Mouse (Mus musculus) hindbrain, embryonic 10.5 days (tissue): ENCODE data around the gene Dgat2. TPM values are rescaled to one million over a fixed set of nuclear protein-coding genes. Genes with fewer than 3 reads are reported as not detected.
A peak's percentile ranks its signal among the peaks of the same experiment; 100 is the strongest.

Experiments
- DNase-seq: peaks from one replicate; pipeline ENCODE4 v3.0.0-alpha.2; 2017; ENCODE audit warnings: low spot score
- H3K27ac ChIP-seq: fragments of 300-500 bp; sonication (generic); 2 replicates; pipeline ENCODE4 v1.5.1; 2016; ENCODE audit warnings: mild to moderate bottlenecking, moderate library complexity
- H3K27me3 ChIP-seq: fragments of 300-500 bp; sonication (generic); 2 replicates; pipeline ENCODE4 v1.6.1; 2016; ENCODE audit warnings: mild to moderate bottlenecking; ENCODE audit not compliant: poor library complexity, insufficient read depth, severe bottlenecking
- H3K36me3 ChIP-seq: fragments of 300-500 bp; sonication (generic); 2 replicates; pipeline ENCODE4 v1.6.1; 2016; ENCODE audit warnings: mild to moderate bottlenecking, moderate library complexity
- H3K4me1 ChIP-seq: fragments of 300-500 bp; sonication (generic); replicated peaks from 2 replicates; pipeline ENCODE4 v1.6.1; 2016; ENCODE audit warnings: mild to moderate bottlenecking
- H3K4me3 ChIP-seq: fragments of 300-500 bp; sonication (generic); 2 replicates; pipeline ENCODE4 v1.5.1; 2016; ENCODE audit warnings: mild to moderate bottlenecking, moderate library complexity
- H3K9me3 ChIP-seq: fragments of 300-500 bp; sonication (generic); 2 replicates; pipeline ENCODE4 v1.6.1; 2016; ENCODE audit warnings: mild to moderate bottlenecking, moderate library complexity
- WGBS: fragments of 180-500 bp; shearing (Covaris S2); methylation state at CpG from one replicate; pipeline ENCODE4 v1.1.7; 2016; 5-methylcytosine and 5-hydroxymethylcytosine counted together
- polyA plus RNA-seq: library from polyadenylated mRNA; unstranded; fragments of >200 nt; fragmentation: Nextera tagmentation; extraction: Ambion mirVana; gene quantifications from 2 replicates; pipeline ENCODE4 v1.2.1, GENCODE M21; 2016

Gene Dgat2
- polyA plus RNA-seq, 1 experiment from 2014 or later: 13.1 TPM

- Histone ChIP-seq H3K27me3 (peaks cover 14% of the 10 kb centered on the region), H3K36me3 (no peaks in the 10 kb centered on the region), H3K27ac (no peak overlapping the region), H3K4me1 (peaks cover 13% of the 10 kb centered on the region), H3K9me3 (no peaks in the 10 kb centered on the region), H3K4me3 (no peak overlapping the region)
- no peak for DNase-seq
- whole genome bisulfite sequencing: 83% methylated on average over 5 of the region's 5 CpGs
Measured at GRCm38 (mm10) chr7:99187451-99187850, 4.9 kb upstream of the Dgat2 start.

GRCm38 (mm10) chr7:99185405-99185804 lies 2.9 kb upstream of the Dgat2 start:
- Histone ChIP-seq H3K4me1 (peaks cover 25% of the 10 kb centered on the region), H3K27me3 (peaks cover 27% of the 10 kb centered on the region), H3K9me3 (no peaks in the 10 kb centered on the region), H3K4me3 (no peak overlapping the region), H3K27ac (no peak overlapping the region), H3K36me3 (no peaks in the 10 kb centered on the region)
- WGBS: 93% methylated on average over 3 of the region's 3 CpGs
- no peak for DNase-seq

GRCm38 (mm10) chr7:99183751-99184150 lies 1.2 kb upstream of the Dgat2 start:
- H3K36me3 ChIP-seq: no peaks in the 10 kb centered on the region
- peaks cover 27% of the 10 kb centered on the region for H3K27me3 ChIP-seq
- DNase-seq: no peak
- 0 out of 2 replicates have a peak overlapping the region, but pooled peaks have one; percentile 97 for H3K27ac ChIP-seq
- 68% methylated on average over 6 of the region's 6 CpGs for WGBS
- H3K4me3 ChIP-seq: no peak overlapping the region
- H3K9me3 ChIP-seq: no peaks in the 10 kb centered on the region
- peaks cover 25% of the 10 kb centered on the region for H3K4me1 ChIP-seq

- H3K36me3 ChIP-seq: no peaks in the 10 kb centered on the region
- peaks cover 27% of the 10 kb centered on the region for H3K27me3 ChIP-seq
- H3K4me3 ChIP-seq: peak overlapping the region; percentile 67
- WGBS: 22% methylated on average over 14 of the region's 14 CpGs
- peak overlapping the region; percentile 97 for H3K27ac ChIP-seq
- no peak for DNase-seq
- peaks cover 40% of the 10 kb centered on the region for H3K4me1 ChIP-seq
- no peaks in the 10 kb centered on the region for H3K9me3 ChIP-seq
Measured at GRCm38 (mm10) chr7:99181619-99182431, 694 bp downstream of the Dgat2 start.

- Histone ChIP-seq H3K36me3 (no peaks in the 10 kb centered on the region), H3K4me3 (no peak overlapping the region), H3K9me3 (no peaks in the 10 kb centered on the region), H3K27me3 (peaks cover 24% of the 10 kb centered on the region), H3K27ac (no peak overlapping the region), H3K4me1 (peaks cover 42% of the 10 kb centered on the region)
- 85% methylated on average over 1 of the region's 1 CpGs for WGBS
- DNase-seq: no peak
Measured at GRCm38 (mm10) chr7:99180162-99180561, 2.4 kb downstream of the Dgat2 start.

- Histone ChIP-seq H3K27ac (no peak overlapping the region), H3K4me3 (no peak overlapping the region), H3K9me3 (no peaks in the 10 kb centered on the region), H3K4me1 (peaks cover 42% of the 10 kb centered on the region), H3K27me3 (peaks cover 22% of the 10 kb centered on the region), H3K36me3 (no peaks in the 10 kb centered on the region)
- DNase-seq: no peak
- 95% methylated on average over 9 of the region's 9 CpGs for WGBS
Measured at GRCm38 (mm10) chr7:99179271-99179670, 3.2 kb downstream of the Dgat2 start.

- no peak overlapping the region for H3K27ac ChIP-seq
- H3K4me1 ChIP-seq: peaks cover 31% of the 10 kb centered on the region
- H3K36me3 ChIP-seq: no peaks in the 10 kb centered on the region
- peaks cover 13% of the 10 kb centered on the region for H3K27me3 ChIP-seq
- no peaks in the 10 kb centered on the region for H3K9me3 ChIP-seq
- WGBS: 60% methylated on average over 5 of the region's 5 CpGs
- no peak for DNase-seq
- no peak overlapping the region for H3K4me3 ChIP-seq
Measured at GRCm38 (mm10) chr7:99177386-99177785, 5.1 kb downstream of the Dgat2 start.

GRCm38 (mm10) chr7:99175666-99176065 lies 6.9 kb downstream of the Dgat2 start:
- H3K4me1 ChIP-seq: peaks cover 21% of the 10 kb centered on the region
- DNase-seq: no peak
- no peaks in the 10 kb centered on the region for H3K27me3 ChIP-seq
- H3K36me3 ChIP-seq: no peaks in the 10 kb centered on the region
- H3K4me3 ChIP-seq: no peak overlapping the region
- WGBS: 93% methylated on average over 9 of the region's 9 CpGs
- H3K27ac ChIP-seq: no peak overlapping the region
- no peaks in the 10 kb centered on the region for H3K9me3 ChIP-seq

GRCm38 (mm10) chr7:99175118-99175517 lies 7.4 kb downstream of the Dgat2 start:
- Histone ChIP-seq H3K36me3 (no peaks in the 10 kb centered on the region), H3K9me3 (no peaks in the 10 kb centered on the region), H3K4me1 (peaks cover 19% of the 10 kb centered on the region), H3K27ac (no peak overlapping the region), H3K27me3 (no peaks in the 10 kb centered on the region), H3K4me3 (no peak overlapping the region)
- no peak for DNase-seq
- WGBS: 89% methylated on average over 11 of the region's 11 CpGs

- Histone ChIP-seq H3K4me1 (peaks cover 19% of the 10 kb centered on the region), H3K9me3 (no peaks in the 10 kb centered on the region), H3K27ac (no peak overlapping the region), H3K4me3 (no peak overlapping the region), H3K36me3 (no peaks in the 10 kb centered on the region), H3K27me3 (no peaks in the 10 kb centered on the region)
- 93% methylated on average over 4 of the region's 4 CpGs for WGBS
- no peak for DNase-seq
Measured at GRCm38 (mm10) chr7:99174006-99174405, 8.5 kb downstream of the Dgat2 start.

- no peak for DNase-seq
- Histone ChIP-seq H3K36me3 (no peaks in the 10 kb centered on the region), H3K4me3 (no peak overlapping the region), H3K4me1 (peaks cover 15% of the 10 kb centered on the region), H3K27ac (no peak overlapping the region), H3K27me3 (no peaks in the 10 kb centered on the region), H3K9me3 (no peaks in the 10 kb centered on the region)
- 89% methylated on average over 6 of the region's 6 CpGs for WGBS
Measured at GRCm38 (mm10) chr7:99172898-99173297, 9.6 kb downstream of the Dgat2 start.

- DNase-seq: no peak
- Histone ChIP-seq H3K36me3 (no peaks in the 10 kb centered on the region), H3K4me3 (no peak overlapping the region), H3K9me3 (no peaks in the 10 kb centered on the region), H3K27me3 (no peaks in the 10 kb centered on the region), H3K27ac (0 out of 2 replicates have a peak overlapping the region, but pooled peaks have one; percentile 9), H3K4me1 (peaks cover 7% of the 10 kb centered on the region)
- WGBS: 66% methylated on average over 10 of the region's 10 CpGs
Measured at GRCm38 (mm10) chr7:99171730-99172463, 10.6 kb downstream of the Dgat2 start.

- Histone ChIP-seq H3K4me1 (peaks cover 4% of the 10 kb centered on the region), H3K9me3 (no peaks in the 10 kb centered on the region), H3K36me3 (no peaks in the 10 kb centered on the region), H3K27me3 (no peaks in the 10 kb centered on the region), H3K27ac (no peak overlapping the region), H3K4me3 (no peak overlapping the region)
- no peak for DNase-seq
- WGBS: 93% methylated on average over 6 of the region's 6 CpGs
Measured at GRCm38 (mm10) chr7:99170519-99170918, 12.0 kb downstream of the Dgat2 start.
